Mouse (Mus musculus) midbrain, postnatal 0 days (tissue): Measurements from ENCODE around the gene Tmem51. TPM values are rescaled to one million over a fixed set of nuclear protein-coding genes. Genes with fewer than 3 reads are reported as not detected.

ENCODE experiments used
- ATAC-seq: fragments of 200-750 bp; cut with Nextera tagmentation; 2 replicates; pipeline ENCODE4 v1.8.0; 2017; ENCODE audit warnings: moderate number of reproducible peaks, mild to moderate bottlenecking, moderate TSS enrichment, moderate library complexity; ENCODE audit not compliant: low FRiP score
- DNase-seq: peaks from one replicate; pipeline ENCODE4 v3.0.0-alpha.2; 2015; ENCODE audit warnings: low spot score
- H3K27ac ChIP-seq: fragments of 300-500 bp; sonication (generic); 2 replicates; pipeline ENCODE4 v1.5.1; 2014; ENCODE audit warnings: low read depth, mild to moderate bottlenecking, low read length, mixed read lengths
- H3K27me3 ChIP-seq: fragments of 300-500 bp; sonication (generic); 2 replicates; pipeline ENCODE4 v1.6.1; 2014; ENCODE audit warnings: low read length, control low read depth, mixed read lengths; ENCODE audit not compliant: insufficient read depth
- H3K36me3 ChIP-seq: fragments of 300-500 bp; sonication (generic); 2 replicates; pipeline ENCODE4 v1.6.1; 2014; ENCODE audit warnings: low read length, control low read depth, mixed read lengths; ENCODE audit not compliant: insufficient read depth
- H3K4me1 ChIP-seq: fragments of 300-500 bp; sonication (generic); 2 replicates; pipeline ENCODE4 v1.6.1; 2014; ENCODE audit warnings: mild to moderate bottlenecking, control low read depth, antibody characterized with exemption, low read length, mixed read lengths; ENCODE audit not compliant: insufficient read depth
- H3K4me2 ChIP-seq: fragments of 300-500 bp; sonication (generic); 2 replicates; pipeline ENCODE4 v1.6.1; 2014; ENCODE audit warnings: low read depth, mild to moderate bottlenecking, low read length, mixed read lengths; ENCODE audit not compliant: poor library complexity, severe bottlenecking
- H3K4me3 ChIP-seq: fragments of 300-500 bp; sonication (generic); 2 replicates; pipeline ENCODE4 v1.5.1; 2014; ENCODE audit warnings: low read depth, mild to moderate bottlenecking, low read length, moderate library complexity
- H3K9ac ChIP-seq: fragments of 300-500 bp; sonication (generic); replicated peaks from 2 replicates; pipeline ENCODE4 v1.6.1; 2014; ENCODE audit warnings: mild to moderate bottlenecking, low read length, moderate library complexity, mixed read lengths; ENCODE audit not compliant: poor library complexity, severe bottlenecking
- H3K9me3 ChIP-seq: fragments of 300-500 bp; sonication (generic); 2 replicates; pipeline ENCODE4 v1.6.1; 2016; ENCODE audit warnings: low read length, control low read depth
- CTCF ChIP-seq: IDR thresholded peaks from 2 replicates; pipeline ENCODE4 v1.5.1; 2016; ENCODE audit warnings: antibody characterized with exemption, mild to moderate bottlenecking
- WGBS: fragments of 180-500 bp; shearing (Covaris S2); extraction: QIAGEN DNeasy Blood & Tissue Kit; methylation state at CpG from one replicate; pipeline ENCODE4 v1.1.7; 2014; 5-methylcytosine and 5-hydroxymethylcytosine counted together
- polyA plus RNA-seq: library from polyadenylated mRNA; unstranded; fragments of >200 nt; fragmentation: Nextera tagmentation; extraction: Ambion mirVana; gene quantifications from 2 replicates; pipeline ENCODE4 v1.2.1, GENCODE M21; 2015
- total RNA-seq: library from RNA; depleted of rRNA; stranded (reverse); fragments of >200 nt; gene quantifications from 2 replicates; pipeline ENCODE4 v1.2.3, GENCODE M21; 2014; rRNA removed

Tmem51 gene
- total and polyA plus RNA-seq, 2 experiments from 2014 or later: 5.9 to 7.9 TPM

DNA sequence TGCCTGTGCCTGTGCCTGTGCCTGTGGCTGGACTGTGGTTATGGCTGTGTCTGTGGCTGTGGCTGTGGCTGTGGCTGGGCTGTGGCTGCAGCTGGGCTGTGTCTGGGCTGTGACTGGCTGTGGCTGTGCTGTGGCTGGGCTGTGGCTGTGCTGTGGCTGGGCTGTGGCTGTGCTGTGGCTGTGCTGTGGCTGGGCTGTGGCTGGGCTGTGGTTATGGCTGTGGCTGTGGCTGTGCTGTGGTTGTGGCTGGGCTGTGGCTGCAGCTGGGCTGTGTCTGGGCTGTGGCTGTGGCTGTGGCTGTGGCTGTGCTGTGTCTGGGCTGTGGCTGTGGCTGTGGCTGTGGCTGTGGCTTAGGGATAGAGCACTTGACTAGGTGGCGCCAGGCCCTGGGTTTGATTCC is 95.9 kb downstream of the Tmem51 start:
- Histone ChIP-seq H3K27ac (no peak overlapping the region), H3K4me1 (no peaks in the 10 kb centered on the region), H3K9me3 (no peaks in the 10 kb centered on the region), H3K4me3 (no peak overlapping the region), H3K9ac (no peak overlapping the region), H3K36me3 (no peaks in the 10 kb centered on the region; the same call in 1 of the 2 replicates), H3K4me2 (no peak overlapping the region), H3K27me3 (no peaks in the 10 kb centered on the region)
- ATAC-seq: no peak
- WGBS: 95% methylated on average over 1 of the region's 1 CpGs
- TF ChIP-seq CTCF: no peak
- no peak for DNase-seq

DNA sequence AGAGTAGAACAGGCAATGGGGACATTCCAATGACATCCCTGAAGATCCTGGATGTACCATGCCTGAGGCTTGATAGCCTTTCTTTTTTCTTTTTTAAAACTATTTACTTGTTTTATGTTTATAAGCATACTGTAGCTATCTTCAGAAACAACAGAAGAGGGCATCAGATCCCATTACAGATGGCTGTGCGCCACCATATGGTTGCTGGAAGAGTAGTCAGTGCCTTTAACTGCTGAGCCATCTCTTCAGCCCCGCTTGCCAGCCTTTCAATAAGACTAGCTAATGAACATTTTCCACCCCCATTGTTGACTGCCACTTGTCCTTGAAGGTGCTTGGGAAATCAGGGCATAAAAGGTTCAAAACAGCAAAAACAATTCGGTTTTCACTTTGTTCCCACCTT is 100.4 kb downstream of the Tmem51 start:
- Histone ChIP-seq H3K9me3 (no peaks in the 10 kb centered on the region), H3K4me3 (no peak overlapping the region), H3K36me3 (no peaks in the 10 kb centered on the region; the same call in 1 of the 2 replicates), H3K27me3 (no peaks in the 10 kb centered on the region), H3K9ac (no peak overlapping the region), H3K27ac (no peak overlapping the region), H3K4me2 (no peak overlapping the region), H3K4me1 (no peaks in the 10 kb centered on the region)
- peak; percentile 65 for TF ChIP-seq CTCF
- ATAC-seq: no peak
- WGBS: 63% methylated on average over 3 of the region's 3 CpGs
- peak; percentile 64 for DNase-seq

DNA sequence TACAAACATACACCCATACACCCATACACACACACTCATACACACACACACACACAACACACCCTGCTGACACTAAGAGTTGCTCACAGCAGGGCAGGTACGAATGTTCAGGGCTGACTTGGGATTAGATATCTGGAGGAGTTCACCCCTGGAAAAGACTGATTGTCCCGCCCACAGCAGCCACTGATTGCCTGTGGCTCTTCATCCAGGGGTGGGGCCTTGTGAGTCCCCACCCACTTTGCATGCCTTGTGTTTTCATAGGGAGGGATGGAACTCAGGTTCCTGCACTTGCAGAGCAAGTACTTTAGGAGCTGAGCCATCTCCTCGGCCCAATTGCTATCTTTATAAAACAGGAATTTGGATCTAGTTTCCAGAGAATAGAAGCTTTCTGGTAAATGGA is 102.6 kb downstream of the Tmem51 start:
- H3K4me2 ChIP-seq: no peak overlapping the region
- whole genome bisulfite sequencing: 78% methylated on average over 3 of the region's 3 CpGs
- no peaks in the 10 kb centered on the region for H3K4me1 ChIP-seq
- no peak overlapping the region for H3K27ac ChIP-seq
- H3K36me3 ChIP-seq: no peaks in the 10 kb centered on the region; the same call in 1 of the 2 replicates
- no peak for ATAC-seq
- DNase-seq: no peak
- no peak overlapping the region for H3K4me3 ChIP-seq
- H3K27me3 ChIP-seq: no peaks in the 10 kb centered on the region
- H3K9ac ChIP-seq: no peak overlapping the region
- no peak for TF ChIP-seq CTCF
- H3K9me3 ChIP-seq: no peaks in the 10 kb centered on the region

Other genes starting within 250 kb of the Tmem51 start
- not detected in 2 replicates for gene Ctrc, start 237.9 kb downstream of the Tmem51 start, total RNA-seq
- not detected in 2 replicates for gene Ctrc, start 237.9 kb downstream of the Tmem51 start, polyA plus RNA-seq
- 38.8 TPM in 2 replicates for gene Efhd2, start 209.4 kb downstream of the Tmem51 start, total RNA-seq
- gene Efhd2, start 209.4 kb downstream of the Tmem51 start, polyA plus RNA-seq: 49.0 and 54.8 TPM in 2 replicates
- 3.6 and 5.6 TPM in 2 replicates for gene Fhad1, start 69.2 kb downstream of the Tmem51 start, total RNA-seq
- gene Fhad1, start 69.2 kb downstream of the Tmem51 start, polyA plus RNA-seq: 6.6 and 7.2 TPM in 2 replicates
- gene Kazn, start 155.1 kb upstream of the Tmem51 start, total RNA-seq: 70.2 and 87.2 TPM in 2 replicates
- 23.6 and 25.6 TPM in 2 replicates for gene Kazn, start 155.1 kb upstream of the Tmem51 start, polyA plus RNA-seq